Mouse (Mus musculus) midbrain, embryonic 10.5 days (tissue): Measurements from ENCODE around the gene Ppp4r1. TPM values are rescaled to one million over a fixed set of nuclear protein-coding genes. Genes with fewer than 3 reads are reported as not detected.
A peak's percentile ranks its signal among the peaks of the same experiment; 100 is the strongest.

Source experiments
- DNase-seq: peaks from one replicate; pipeline ENCODE4 v3.0.0-alpha.2; 2017; ENCODE audit warnings: low spot score
- H3K27ac ChIP-seq: fragments of 300-500 bp; sonication (generic); replicated peaks from 2 replicates; pipeline ENCODE4 v1.5.1; 2016; ENCODE audit warnings: mild to moderate bottlenecking
- H3K27me3 ChIP-seq: fragments of 300-500 bp; sonication (generic); 2 replicates; pipeline ENCODE4 v1.6.1; 2016; ENCODE audit warnings: low read depth, mild to moderate bottlenecking; ENCODE audit not compliant: poor library complexity, severe bottlenecking
- H3K36me3 ChIP-seq: fragments of 300-500 bp; sonication (generic); 2 replicates; pipeline ENCODE4 v1.6.1; 2016; ENCODE audit warnings: mild to moderate bottlenecking, moderate library complexity
- H3K4me1 ChIP-seq: fragments of 300-500 bp; sonication (generic); 2 replicates; pipeline ENCODE4 v1.6.1; 2016
- H3K4me3 ChIP-seq: fragments of 300-500 bp; sonication (generic); 2 replicates; pipeline ENCODE4 v1.5.1; 2016; ENCODE audit warnings: mild to moderate bottlenecking, moderate library complexity
- H3K9me3 ChIP-seq: fragments of 300-500 bp; sonication (generic); replicated peaks from 2 replicates; pipeline ENCODE4 v1.6.1; 2016; ENCODE audit warnings: mild to moderate bottlenecking
- WGBS: fragments of 180-500 bp; shearing (Covaris S2); methylation state at CpG from one replicate; pipeline ENCODE4 v1.1.7; 2016; 5-methylcytosine and 5-hydroxymethylcytosine counted together
- polyA plus RNA-seq: library from polyadenylated mRNA; unstranded; fragments of >200 nt; fragmentation: Nextera tagmentation; extraction: Ambion mirVana; gene quantifications from 2 replicates; pipeline ENCODE4 v1.2.1, GENCODE M21; 2016

The Ppp4r1 gene
- 58.2 and 60.7 TPM in 2 replicates for polyA plus RNA-seq

DNA sequence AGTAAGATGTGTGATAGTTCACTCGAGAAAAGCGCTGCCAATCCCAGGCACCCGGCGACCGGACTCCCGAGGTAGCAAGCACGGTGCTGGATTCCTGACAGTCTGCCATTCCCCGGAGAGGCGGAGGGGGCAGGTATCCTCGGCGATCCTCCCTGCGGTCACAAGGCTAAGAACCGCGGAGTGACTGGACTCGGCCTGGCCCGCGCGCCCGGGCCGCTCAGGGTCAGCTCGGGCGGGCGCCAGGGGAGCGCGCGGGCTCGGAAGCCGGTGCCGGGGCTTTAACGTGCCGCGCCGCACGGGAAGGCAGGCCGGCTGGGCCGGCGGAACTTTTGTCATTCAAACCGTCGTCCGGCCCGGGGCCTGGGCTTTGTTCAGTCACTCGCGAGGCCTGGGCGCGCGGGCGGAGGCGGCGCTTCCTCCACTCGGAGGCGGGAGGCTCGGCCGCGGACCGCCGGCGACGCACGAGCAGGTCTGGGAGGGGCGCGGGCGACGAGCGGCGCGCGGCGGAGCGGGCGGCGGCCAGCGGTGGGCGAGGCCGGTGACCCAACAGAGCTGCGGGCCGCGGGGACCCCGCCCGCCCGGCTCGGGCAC is at the start of gene Ppp4r1:
Gene Ppp4r1 (plus strand): TSS at position 23 of the 591 bp plus-strand sequence.
- H3K4me3 ChIP-seq: peak within 1 kb of the TSS; percentile 95
- peak; percentile 87 for DNase-seq
- peaks cover 15% of the 10 kb centered on the region for H3K9me3 ChIP-seq
- H3K27me3 ChIP-seq: no peaks in the 10 kb centered on the region
- peaks cover 22% of the 10 kb centered on the region for H3K4me1 ChIP-seq
- peak within 1 kb of the TSS; percentile 98 for H3K27ac ChIP-seq
- H3K36me3 ChIP-seq: peaks cover 31% of the 10 kb centered on the region
- WGBS: under 1% methylated on average over 74 of the region's 81 CpGs

DNA sequence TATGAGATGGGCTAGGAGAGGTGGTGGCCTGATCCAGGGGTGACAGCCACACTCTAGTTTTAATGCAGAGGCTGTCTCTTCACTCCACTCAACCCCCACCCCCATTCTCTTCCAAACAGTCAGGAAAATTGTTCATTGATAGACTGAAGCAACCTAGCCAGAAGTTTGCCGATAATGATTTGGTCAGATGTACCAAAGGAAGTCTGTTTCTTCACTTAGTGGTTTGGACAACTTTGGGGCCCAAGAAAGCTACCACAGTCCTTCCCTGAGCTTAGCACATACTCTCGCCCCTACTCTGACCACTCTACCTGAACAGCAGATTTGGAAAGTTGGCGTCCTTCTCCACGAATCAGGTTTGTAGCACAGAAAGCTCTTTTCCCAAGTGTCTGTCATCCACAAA is 49.7 kb upstream of the Ppp4r1 start:
- WGBS: 88% methylated on average over 4 of the region's 4 CpGs
- H3K36me3 ChIP-seq: no peaks in the 10 kb centered on the region
- no peak overlapping the region for H3K27ac ChIP-seq
- H3K9me3 ChIP-seq: no peaks in the 10 kb centered on the region
- no peak for DNase-seq
- H3K4me1 ChIP-seq: no peaks in the 10 kb centered on the region
- no peak overlapping the region for H3K4me3 ChIP-seq
- no peaks in the 10 kb centered on the region for H3K27me3 ChIP-seq

GRCm38 (mm10) chr17:65735088-65735487 is 47.3 kb upstream of the Ppp4r1 start:
- no peaks in the 10 kb centered on the region for H3K36me3 ChIP-seq
- DNase-seq: no peak
- no peak overlapping the region for H3K27ac ChIP-seq
- H3K27me3 ChIP-seq: no peaks in the 10 kb centered on the region
- no peaks in the 10 kb centered on the region for H3K4me1 ChIP-seq
- no peak overlapping the region for H3K4me3 ChIP-seq
- H3K9me3 ChIP-seq: no peaks in the 10 kb centered on the region; the same call in 1 of the 2 replicates
- WGBS: 92% methylated on average over 2 of the region's 2 CpGs

DNA sequence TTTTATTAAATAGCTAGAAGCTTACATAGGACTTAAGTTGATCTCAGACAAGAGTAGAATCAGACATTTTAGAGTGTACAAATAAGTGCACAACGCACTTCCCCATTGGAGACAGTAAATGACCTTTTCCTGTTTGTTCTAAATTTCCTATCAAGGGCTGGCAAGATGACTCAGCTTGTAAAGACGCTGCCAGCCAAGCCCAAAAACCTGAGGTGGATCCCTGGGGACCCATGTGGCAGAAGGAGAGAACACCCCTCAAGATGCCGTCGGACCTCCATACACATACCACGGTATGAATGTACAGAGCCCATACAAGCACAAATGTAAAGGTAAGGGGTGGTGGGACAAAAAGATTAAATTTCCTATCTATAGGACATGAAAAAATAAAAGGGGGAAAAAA is 45.2 kb upstream of the Ppp4r1 start:
- H3K9me3 ChIP-seq: no peaks in the 10 kb centered on the region; the same call in 1 of the 2 replicates
- WGBS: 89% methylated on average over 5 of the region's 5 CpGs
- no peak overlapping the region for H3K4me3 ChIP-seq
- DNase-seq: no peak
- H3K27me3 ChIP-seq: no peaks in the 10 kb centered on the region
- H3K4me1 ChIP-seq: peaks cover under 1% of the 10 kb centered on the region; the same call in 1 of the 2 replicates
- no peaks in the 10 kb centered on the region for H3K36me3 ChIP-seq
- no peak overlapping the region for H3K27ac ChIP-seq

DNA sequence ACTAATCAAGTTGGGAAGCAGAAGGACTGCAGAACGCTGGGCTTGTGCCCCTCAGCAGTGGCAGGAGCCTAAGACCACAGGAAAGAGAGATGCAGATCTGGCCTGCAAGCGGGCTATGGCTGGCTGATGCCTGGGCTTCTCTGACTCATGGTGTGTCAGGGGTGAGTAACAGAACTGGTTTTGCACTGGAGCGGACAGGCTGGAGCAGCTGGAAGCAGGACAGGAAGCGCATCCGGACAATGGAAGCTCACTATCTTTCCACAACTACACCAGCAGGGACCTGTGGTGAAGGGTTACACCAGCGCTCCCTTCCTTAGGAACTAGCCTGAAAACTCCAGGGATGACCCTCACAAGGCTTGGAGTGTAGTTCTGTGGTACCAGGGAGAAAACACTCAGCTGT is 44.8 kb upstream of the Ppp4r1 start:
- no peak for DNase-seq
- Histone ChIP-seq H3K4me3 (no peak overlapping the region), H3K9me3 (no peaks in the 10 kb centered on the region; the same call in 1 of the 2 replicates), H3K27me3 (no peaks in the 10 kb centered on the region), H3K27ac (no peak overlapping the region), H3K4me1 (peaks cover 5% of the 10 kb centered on the region; the same call in 1 of the 2 replicates), H3K36me3 (no peaks in the 10 kb centered on the region)
- WGBS: 86% methylated on average over 6 of the region's 6 CpGs

DNA sequence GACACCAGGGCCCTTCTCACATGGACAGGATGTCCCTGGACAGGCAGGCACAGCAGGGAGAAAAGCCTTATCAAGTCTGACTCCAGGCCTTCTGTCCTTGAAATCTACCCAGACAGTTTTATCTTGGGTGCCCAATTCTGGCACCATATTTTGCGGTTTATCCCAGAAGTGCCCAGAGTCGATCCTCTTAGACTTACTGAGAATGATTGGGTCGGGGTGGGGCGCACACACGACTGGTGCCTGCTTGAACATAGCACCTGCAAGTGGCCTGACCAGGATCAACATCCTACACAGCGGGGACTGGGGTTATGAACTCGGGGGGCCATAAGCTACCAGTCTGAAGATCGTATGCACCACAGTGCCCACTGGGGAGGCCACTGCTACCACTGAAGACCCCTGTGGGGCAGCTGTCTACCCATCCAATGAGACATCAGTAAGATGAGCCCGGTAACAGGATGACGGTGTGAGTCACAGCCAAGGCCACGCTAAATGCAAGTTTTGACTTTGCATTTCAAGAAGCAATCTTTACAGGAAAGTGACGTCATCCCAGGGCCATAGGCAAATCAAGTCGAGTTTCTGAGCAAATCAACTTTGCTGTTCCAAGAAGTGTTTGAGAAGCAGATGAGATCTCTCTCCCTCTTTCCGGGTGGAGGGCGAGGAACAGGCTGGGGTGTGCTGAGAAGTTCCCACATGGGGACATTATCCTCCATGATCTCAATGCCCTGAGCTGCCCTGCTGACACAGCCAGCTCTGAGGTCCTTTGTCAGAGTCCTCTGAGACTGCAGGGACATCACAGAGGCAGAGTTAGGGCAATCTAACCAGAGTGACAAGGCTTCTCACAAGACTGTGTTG is 42.3 kb upstream of the Ppp4r1 start:
- peaks cover 14% of the 10 kb centered on the region; the same call in 1 of the 2 replicates for H3K36me3 ChIP-seq
- no peak overlapping the region for H3K27ac ChIP-seq

GRCm38 (mm10) chr17:65741565-65741964 is 40.8 kb upstream of the Ppp4r1 start:
- 90% methylated on average over 4 of the region's 4 CpGs for WGBS
- Histone ChIP-seq H3K4me3 (no peak overlapping the region), H3K27me3 (no peaks in the 10 kb centered on the region), H3K27ac (no peak overlapping the region), H3K4me1 (peaks cover 16% of the 10 kb centered on the region), H3K36me3 (peaks cover 20% of the 10 kb centered on the region; the same call in 1 of the 2 replicates), H3K9me3 (no peaks in the 10 kb centered on the region; the same call in 1 of the 2 replicates)
- DNase-seq: no peak

More for the DNA sequence above, 42.3 kb upstream of the Ppp4r1 start:
- Histone ChIP-seq H3K9me3 (no peaks in the 10 kb centered on the region; the same call in 1 of the 2 replicates), H3K4me3 (no peak overlapping the region), H3K27me3 (no peaks in the 10 kb centered on the region), H3K4me1 (peaks cover 9% of the 10 kb centered on the region; the same call in 1 of the 2 replicates)
- DNase-seq: no peak
- WGBS: 88% methylated on average over 15 of the region's 15 CpGs

GRCm38 (mm10) chr17:65742245-65742905 is 40.0 kb upstream of the Ppp4r1 start:
- Histone ChIP-seq H3K4me3 (no peak overlapping the region), H3K4me1 (peaks cover 19% of the 10 kb centered on the region), H3K27me3 (no peaks in the 10 kb centered on the region), H3K27ac (no peak overlapping the region), H3K36me3 (peaks cover 20% of the 10 kb centered on the region; the same call in 1 of the 2 replicates), H3K9me3 (no peaks in the 10 kb centered on the region; the same call in 1 of the 2 replicates)
- DNase-seq: no peak
- 88% methylated on average over 10 of the region's 10 CpGs for WGBS

DNA sequence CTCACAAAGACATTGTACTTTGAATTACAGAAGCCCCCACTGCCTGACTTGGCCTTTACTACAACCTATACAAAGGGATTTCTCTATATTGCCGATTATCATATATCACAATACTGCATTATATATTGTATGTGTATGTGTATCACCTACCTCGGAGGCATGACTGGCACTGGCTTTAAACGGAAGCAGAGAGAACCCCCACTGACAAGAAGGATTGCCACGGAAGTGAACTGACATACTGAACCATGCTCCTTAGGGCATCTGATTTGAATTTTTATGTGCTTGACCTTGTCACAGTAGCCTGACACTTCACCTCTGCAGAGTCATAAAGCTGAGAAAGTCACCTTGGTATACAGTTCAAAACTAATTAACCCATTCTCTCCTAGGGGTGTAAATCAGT is 39.4 kb upstream of the Ppp4r1 start:
- H3K4me3 ChIP-seq: no peak overlapping the region
- H3K4me1 ChIP-seq: peaks cover 19% of the 10 kb centered on the region
- 79% methylated on average over 4 of the region's 4 CpGs for WGBS
- H3K27ac ChIP-seq: no peak overlapping the region
- peaks cover under 1% of the 10 kb centered on the region; the same call in 1 of the 2 replicates for H3K9me3 ChIP-seq
- no peaks in the 10 kb centered on the region for H3K27me3 ChIP-seq
- DNase-seq: no peak
- peaks cover 20% of the 10 kb centered on the region; the same call in 1 of the 2 replicates for H3K36me3 ChIP-seq

- no peak for DNase-seq
- peaks cover 20% of the 10 kb centered on the region; the same call in 1 of the 2 replicates for H3K36me3 ChIP-seq
- H3K9me3 ChIP-seq: peaks cover 3% of the 10 kb centered on the region; the same call in 1 of the 2 replicates
- H3K27me3 ChIP-seq: no peaks in the 10 kb centered on the region
- H3K4me1 ChIP-seq: peaks cover 19% of the 10 kb centered on the region
- H3K4me3 ChIP-seq: no peak overlapping the region
- H3K27ac ChIP-seq: 0 out of 2 replicates have a peak overlapping the region, but pooled peaks have one; percentile 10
- 88% methylated on average over 11 of the region's 11 CpGs for WGBS
Observed at GRCm38 (mm10) chr17:65743664-65744330, 38.6 kb upstream of the Ppp4r1 start.

- no peak for DNase-seq
- WGBS: 74% methylated on average over 6 of the region's 6 CpGs
- Histone ChIP-seq H3K27ac (peak overlapping the region; percentile 49; the same call in 1 of the 2 replicates), H3K9me3 (peaks cover 3% of the 10 kb centered on the region; the same call in 1 of the 2 replicates), H3K36me3 (peaks cover 22% of the 10 kb centered on the region), H3K27me3 (no peaks in the 10 kb centered on the region), H3K4me1 (peaks cover 19% of the 10 kb centered on the region), H3K4me3 (no peak overlapping the region)
Observed at GRCm38 (mm10) chr17:65746314-65746713, 36.1 kb upstream of the Ppp4r1 start.

DNA sequence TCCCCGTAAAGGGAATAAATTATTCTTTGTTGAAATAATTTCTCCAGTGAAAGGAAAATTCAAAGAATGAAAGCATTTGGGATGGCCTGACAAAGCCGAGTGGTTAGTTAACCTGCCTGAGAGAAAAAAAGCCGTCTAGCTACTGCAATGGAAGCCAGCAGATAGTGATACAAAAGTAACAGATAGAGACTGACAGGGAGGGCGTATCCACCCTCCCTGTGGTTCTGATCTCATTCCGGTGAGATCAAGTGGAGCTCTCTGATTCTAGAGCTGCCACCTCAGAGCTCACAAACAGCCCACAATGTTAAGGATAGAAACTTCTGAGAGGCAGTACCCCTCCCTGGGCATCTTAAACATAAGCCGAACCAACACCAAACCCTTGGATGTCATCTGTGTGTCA is 33.4 kb upstream of the Ppp4r1 start:
- Histone ChIP-seq H3K36me3 (peaks cover 26% of the 10 kb centered on the region), H3K27me3 (no peaks in the 10 kb centered on the region), H3K4me1 (peaks cover 10% of the 10 kb centered on the region), H3K27ac (no peak overlapping the region), H3K4me3 (no peak overlapping the region), H3K9me3 (peaks cover 7% of the 10 kb centered on the region; the same call in 1 of the 2 replicates)
- no peak for DNase-seq
- 89% methylated on average over 6 of the region's 6 CpGs for WGBS
